Mouse (Mus musculus) cerebellum, adult 18-20 months (tissue): ENCODE results near the gene Chrna1.
A peak's percentile ranks its signal among the peaks of the same experiment; 100 is the strongest.
"Not testable (repeated sequence)": the region's sequence is repeated elsewhere in the genome, so short reads cannot be mapped to it uniquely, and the experiment has no call there.

Experiments used
- DNase-seq, 2 experiments: peaks; one replicate each; pipeline ENCODE4 v3.0.0; 2021

The Chrna1 gene

DNA sequence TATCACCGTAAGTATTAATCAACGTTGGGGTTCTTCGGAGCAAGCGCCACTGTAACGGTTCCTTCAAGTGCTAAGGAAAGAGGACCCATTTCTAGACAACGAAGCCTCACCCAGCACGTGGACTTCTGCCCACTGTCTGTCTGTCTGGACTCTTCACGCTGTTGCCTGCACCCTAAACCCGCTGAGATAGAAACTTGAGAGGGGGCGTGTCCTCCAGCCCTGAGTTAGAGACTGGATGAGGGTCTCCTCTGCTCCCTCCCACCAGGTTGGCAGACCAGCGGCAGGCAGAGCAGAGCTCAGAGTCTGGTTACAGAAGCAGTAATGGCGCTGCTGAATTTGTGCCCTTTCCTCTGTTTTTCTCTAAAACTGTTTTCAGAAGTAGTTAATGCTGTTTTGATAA is 10.0 kb upstream of the Chrna1 start:
- DNase-seq, result no peak

- DNase-seq, result no peak
These were observed 8.8 kb upstream of the Chrna1 start for GRCm38 (mm10) chr2:73588951-73589350.

- no peak for DNase-seq
These were observed 7.0 kb upstream of the Chrna1 start for GRCm38 (mm10) chr2:73587109-73587506.

DNA sequence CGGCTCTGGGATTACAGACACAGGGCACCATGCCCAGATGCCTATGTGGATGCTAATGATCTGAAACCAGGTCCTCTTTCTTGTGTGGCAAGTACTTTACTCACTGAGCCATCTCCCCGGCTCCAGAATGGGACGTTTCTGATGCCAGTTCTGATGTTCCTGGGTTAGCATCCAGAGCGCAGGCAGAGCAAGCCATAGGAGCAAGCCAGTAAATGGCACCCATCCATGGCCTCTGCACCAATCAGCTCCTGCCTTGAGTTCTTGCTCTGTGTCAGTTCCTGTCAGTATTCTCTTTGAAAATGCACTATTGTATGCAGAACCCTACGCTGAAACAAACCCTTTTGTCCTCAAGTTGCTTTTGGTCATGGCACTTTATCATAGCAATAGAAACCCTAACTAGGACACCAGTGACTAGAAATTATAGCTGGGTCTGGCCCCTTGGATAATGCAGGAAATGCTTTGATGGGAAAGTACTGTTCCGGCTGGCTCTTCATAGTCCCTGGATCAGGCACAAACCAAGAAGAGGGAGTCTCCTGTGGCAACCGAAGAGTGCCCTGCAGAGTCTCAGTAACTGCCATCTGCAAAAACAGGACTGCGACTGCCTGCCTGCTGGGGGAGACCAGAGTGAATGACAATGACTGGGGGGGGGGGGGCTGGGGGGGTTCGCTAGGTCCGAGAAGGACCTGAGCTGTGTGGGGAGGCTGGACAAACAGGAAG is 6.4 kb upstream of the Chrna1 start:
- DNase-seq, result no peak

DNA sequence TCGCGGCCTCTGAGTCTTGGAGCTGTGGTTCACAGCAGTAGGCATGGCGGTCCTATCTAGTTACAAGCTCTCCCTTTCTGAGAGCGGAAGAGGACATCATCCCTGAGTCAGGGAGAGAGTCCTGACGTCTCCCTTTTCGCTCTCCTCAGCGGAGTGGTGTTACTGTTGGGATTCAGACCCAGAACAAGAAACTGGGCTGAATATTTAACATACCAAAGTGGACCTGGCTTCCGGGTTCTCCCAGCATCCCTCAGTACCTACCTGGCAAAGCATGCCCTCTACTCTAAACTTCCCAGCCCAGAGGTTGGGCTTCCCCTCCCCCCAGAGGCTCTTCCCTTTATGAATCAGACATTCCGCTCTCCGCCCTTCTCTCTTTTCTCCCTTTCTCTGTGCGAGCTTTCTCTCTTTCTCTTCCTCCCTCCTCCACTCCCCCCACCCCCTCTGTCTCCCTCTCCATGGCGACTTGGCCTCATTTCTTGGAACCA is 5.3 kb upstream of the Chrna1 start:
- peak in 1 of 2 experiments; percentile 23 for DNase-seq

- peak; percentile 70 to 71 for DNase-seq
These were observed 4.7 kb upstream of the Chrna1 start for GRCm38 (mm10) chr2:73584645-73585346.

- DNase-seq, result no peak
These were observed 582 bp upstream of the Chrna1 start for GRCm38 (mm10) chr2:73580720-73581119.

DNA sequence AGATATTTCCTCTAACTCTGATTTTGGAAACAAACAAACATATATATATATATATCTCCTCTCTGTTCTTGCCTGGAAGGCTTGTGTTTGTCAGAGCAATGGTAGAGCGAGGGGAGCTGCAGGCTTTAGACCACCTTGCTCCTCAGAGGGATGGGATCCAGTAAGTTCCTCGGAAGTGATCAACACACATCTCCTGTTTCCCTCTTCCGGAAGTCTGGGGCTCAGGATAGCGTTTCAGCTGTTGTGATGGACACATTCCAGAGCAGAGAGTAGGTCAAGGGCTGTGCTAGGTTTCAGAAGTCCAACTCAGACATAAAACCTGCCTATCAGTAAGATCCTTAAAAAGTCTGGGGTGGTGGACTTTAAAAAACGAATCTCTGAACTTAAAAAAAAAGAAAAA is 970 bp downstream of the Chrna1 start:
- DNase-seq, result no peak

- DNase-seq, result no peak
These were observed 5.7 kb downstream of the Chrna1 start for GRCm38 (mm10) chr2:73574418-73574817.

DNA sequence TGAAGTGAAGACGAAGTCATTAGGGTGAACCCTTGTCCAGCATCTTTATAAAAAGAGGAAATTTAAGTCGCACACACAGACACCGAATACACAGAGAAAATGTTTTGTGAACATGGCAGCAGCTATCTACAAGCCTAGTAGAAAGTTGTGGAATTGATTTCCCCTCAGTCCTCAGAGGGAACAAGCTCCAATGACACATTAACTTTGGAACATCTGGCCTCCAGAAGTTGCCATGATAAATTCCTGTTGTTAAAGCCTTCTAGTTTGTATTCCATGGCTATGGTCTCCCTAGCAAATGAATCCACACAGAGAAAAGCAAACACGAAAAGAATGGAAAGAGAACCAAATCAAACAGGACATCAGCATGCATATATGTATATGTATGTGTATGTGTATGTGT is 6.6 kb downstream of the Chrna1 start:
- DNase-seq, result no peak

DNA sequence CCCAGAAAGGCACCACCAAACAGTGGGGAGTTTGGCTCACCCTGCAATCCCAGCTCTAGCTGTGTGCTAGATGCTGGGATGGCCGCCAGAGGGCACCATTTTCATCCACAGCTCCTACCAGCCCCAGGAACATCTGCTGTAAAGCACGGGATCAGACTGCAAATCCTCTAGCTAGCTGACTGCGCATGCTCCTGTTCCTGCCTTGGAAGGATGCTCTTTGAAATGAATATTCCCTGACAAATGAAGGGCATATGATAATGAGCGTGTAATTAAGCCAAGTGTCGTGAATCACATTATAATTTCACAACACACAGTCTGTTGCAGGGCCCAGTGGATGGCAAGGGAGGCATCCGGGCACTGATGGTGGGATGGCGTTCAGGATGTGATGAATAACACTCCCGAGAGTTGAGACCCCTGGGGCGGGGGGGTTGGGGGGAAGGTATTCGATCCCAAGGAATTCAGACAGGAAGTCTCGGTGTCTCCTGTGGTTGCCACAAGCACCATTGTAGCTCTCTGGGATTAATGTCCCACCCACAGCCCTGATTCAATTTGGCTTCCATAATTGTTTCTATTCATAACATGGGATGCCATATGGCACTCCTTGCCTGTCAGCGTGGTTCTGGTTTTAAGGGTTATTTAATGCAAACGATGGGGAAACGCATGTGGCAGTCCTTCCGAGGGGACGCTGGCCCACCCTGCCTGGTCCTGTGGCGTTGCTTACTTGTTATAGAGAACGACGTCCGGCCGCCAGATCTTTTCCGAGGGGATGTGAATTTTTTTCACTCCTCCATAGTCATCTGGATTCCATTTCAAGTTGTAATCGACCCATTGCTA is 7.4 kb downstream of the Chrna1 start:
- peak; percentile 67 to 73 for DNase-seq

DNA sequence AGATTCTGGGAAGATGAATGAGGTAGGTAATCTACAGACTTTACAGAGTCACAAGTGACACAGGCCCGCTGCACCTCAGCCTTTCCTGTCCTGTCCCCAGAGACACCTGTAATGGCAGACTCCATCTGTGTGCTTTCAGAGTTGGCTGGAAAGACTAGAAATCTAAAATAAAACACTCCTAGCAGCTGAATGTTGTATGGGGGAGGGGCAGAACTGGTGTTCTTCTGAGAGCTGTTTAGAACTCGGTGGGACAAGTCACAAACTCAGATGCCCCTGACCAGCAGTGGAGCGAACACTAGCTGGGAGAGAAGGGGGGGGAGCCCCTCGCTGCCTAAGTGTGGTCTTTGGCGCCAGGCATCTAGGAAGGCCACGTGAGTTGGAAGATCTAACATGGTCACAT is 8.2 kb downstream of the Chrna1 start:
- no peak for DNase-seq

- no peak for DNase-seq
These were observed 8.8 kb downstream of the Chrna1 start for GRCm38 (mm10) chr2:73571304-73571703.

- DNase-seq, result peak; percentile 53 to 59
These were observed 13.0 kb downstream of the Chrna1 start for GRCm38 (mm10) chr2:73566989-73567605.

- DNase-seq, result no peak
These were observed 14.0 kb downstream of the Chrna1 start for GRCm38 (mm10) chr2:73566162-73566561.

DNA sequence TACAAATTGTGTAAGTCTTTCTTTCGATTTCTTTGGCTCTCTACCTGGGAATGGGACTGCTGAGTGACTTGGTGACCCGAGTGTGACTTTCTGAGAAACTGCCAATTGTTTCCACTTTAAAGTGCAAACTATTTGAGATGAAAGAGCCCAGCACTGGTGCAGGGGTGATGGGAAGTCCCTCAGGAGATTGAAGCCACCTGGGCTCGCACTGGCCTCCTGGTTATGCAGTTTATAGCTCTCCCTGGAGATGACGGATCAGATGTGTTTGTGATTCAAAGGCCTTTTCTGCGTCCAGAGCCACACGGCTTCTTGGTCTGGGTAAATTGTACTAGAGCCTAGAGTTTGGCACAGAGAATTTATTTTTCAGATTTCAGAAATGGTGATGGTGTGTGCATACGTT is 16.4 kb downstream of the Chrna1 start:
- DNase-seq, result no peak

GRCm38 (mm10) chr2:73562656-73563055 is 17.5 kb downstream of the Chrna1 start:
- DNase-seq, result no peak

- peak in 1 of 2 experiments; percentile 9 for DNase-seq
These were observed 18.5 kb downstream of the Chrna1 start for GRCm38 (mm10) chr2:73561665-73562063.

GRCm38 (mm10) chr2:73560899-73561664 is 19.1 kb downstream of the Chrna1 start:
- DNase-seq, result no peak

DNA sequence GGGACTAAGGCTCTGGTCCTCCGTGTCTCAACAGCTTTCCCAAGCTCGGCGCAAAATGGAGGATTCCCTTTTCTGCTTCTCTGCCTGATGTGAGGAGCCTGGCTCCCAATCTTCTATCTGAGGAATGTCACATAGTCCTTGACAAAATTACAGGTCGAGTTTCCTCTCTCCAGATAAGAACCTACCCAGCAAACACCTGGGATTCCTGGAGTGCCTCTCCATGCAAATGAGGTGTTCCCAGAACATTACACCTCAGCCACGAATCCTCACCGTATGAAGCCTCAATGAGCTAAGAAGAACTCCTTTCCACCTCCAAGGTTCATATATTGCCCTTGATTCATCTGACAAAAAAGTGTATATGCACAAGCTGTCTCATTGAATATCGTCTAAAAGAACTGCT is 19.7 kb downstream of the Chrna1 start:
- DNase-seq, result no peak

- no peak for DNase-seq
These were observed 22.2 kb downstream of the Chrna1 start for GRCm38 (mm10) chr2:73557956-73558355.

DNA sequence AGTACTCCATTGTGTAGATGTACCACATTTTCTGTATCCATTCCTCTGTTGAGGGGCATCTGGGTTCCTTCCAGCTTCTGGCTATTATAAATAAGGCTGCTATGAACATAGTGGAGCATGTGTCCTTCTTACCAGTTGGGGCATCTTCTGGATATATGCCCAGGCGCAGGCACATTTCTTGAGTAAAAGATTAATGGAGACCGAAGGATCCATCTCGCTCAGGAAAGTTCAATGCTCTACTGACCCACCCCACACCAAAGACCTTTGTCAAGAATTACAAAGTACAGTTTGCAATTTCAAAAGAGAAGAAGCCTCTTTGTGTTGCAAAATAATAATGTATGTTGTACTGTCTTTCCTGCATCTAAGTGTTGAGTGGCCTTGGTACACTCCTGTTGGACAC is 23.1 kb downstream of the Chrna1 start:
- DNase-seq, result not testable (repeated sequence)
